Mouse (Mus musculus): ENCODE data around the gene D8Ertd738e. TPM values are rescaled to one million over a fixed set of nuclear protein-coding genes. Genes with fewer than 3 reads are reported as not detected.

The D8Ertd738e gene
- total RNA-seq (2022), result 100 to 1,000 TPM; 165 to 232 (median 189) TPM

DNA sequence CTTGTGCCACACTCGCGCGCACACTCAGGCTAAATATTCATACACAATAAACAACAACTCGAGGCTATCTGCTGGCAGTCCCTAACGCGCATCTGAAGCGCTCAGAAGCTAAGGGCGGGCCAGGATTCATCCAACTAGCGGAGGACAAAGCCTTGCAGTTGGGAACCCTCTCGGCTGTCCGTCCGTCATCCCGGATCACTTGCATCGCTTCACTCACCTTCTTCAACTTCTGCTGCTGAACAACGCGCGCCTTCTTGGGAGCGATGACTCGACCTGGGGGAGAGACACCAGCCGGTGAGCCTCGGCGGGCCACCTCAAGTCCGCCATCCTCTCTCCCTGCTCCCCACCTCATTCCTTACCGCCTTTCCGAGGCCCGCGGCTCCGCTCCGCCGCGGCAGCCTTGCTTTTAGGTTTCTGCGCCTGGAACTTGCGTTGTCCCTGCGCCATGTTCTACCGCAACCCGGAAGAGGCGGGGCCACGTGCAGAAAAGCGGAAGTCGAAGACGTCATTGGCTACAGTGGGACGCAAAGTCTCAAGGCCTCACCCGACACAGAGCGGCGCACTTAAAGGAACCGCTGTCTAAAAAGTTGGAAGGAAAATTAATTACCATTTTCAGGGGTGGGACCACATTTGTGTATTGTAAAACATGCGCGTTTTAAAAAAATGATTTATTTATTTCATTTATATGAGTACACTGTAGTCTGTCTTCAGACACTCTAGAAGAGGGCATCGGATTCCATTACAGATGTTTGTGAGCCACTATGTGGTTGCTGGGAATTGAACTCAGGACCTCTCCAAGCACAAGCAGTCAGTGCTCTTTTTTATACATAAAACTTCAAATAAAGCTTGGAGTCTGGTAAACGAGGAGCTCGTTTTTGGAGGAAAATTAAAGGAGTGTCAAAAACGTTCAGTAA, at the start of gene D8Ertd738e:
D8Ertd738e (minus strand) TSS at position 463 of the 914 bp plus-strand sequence.
- peak; percentile 90 for DNase-seq (ENCODE audit: low spot score)

GRCm38 (mm10) chr8:84297029-84297785, 47.7 kb upstream of the D8Ertd738e start:
- no peak for DNase-seq (ENCODE audit: low spot score)

DNA sequence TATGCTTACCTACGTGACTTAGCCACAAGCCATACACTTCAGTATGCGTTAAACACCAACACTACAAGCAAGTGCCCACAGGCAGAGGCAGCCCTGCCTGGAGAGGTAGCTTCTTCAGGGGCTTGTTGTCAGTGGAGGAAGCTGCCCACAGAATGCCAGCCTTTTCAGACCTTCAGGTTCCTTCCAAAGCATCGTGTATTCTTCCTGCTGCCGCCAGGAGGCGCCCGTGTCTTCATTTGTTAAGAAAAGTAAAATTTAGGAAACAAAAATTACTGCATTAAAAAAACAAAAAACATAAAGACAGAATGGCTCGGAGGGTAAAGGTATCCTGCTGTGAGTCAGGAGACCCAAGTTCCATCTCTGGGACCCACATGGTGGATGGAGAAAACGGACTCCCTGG, 42.2 kb upstream of the D8Ertd738e start:
- DNase-seq (ENCODE audit: low spot score), result peak; percentile 22

DNA sequence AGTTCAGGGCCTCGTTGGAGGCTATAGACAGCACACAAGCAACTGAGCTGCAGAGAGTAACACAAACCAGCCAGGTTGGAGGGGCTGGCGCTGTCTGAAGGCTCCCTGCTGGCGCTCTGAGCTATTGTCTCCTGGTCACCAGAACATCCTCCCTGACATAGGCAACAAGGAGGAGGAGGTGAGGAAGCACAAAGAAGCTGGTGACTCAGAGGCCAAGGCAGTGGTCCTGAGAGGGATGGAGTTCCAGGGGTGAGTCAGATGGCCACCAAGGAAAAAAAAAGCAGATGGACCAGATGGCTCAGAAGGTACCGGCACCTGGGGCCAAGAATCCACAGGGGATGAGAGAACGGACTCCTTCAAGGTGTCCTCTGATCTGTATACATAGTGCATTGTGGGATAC, 41.6 kb upstream of the D8Ertd738e start:
- no peak for DNase-seq (ENCODE audit: low spot score)

DNA sequence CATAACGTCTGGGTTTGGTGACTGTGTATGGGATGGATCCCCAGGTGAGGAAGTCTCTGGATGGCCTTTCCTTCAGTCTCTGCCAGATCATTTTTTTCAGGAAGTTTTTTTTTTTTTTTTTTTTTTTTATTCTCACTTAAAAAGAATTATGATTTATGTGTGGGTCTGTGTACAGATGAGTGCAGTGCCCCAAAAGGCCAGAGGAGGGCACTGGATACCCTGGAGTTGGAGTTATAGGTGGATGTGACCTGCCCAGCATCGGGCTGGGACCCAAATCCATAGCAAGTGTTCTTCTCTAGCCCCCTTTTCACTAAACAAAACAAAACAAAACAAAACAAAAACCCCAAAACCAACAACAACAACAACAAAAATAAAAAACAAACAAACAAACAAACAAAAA, 39.4 kb upstream of the D8Ertd738e start:
- DNase-seq (ENCODE audit: low spot score), result no peak

- DNase-seq (ENCODE audit: low spot score), result peak; percentile 44
Observed at GRCm38 (mm10) chr8:84285665-84286064, 36.1 kb upstream of the D8Ertd738e start.

GRCm38 (mm10) chr8:84284608-84285063, 35.1 kb upstream of the D8Ertd738e start:
- DNase-seq (ENCODE audit: low spot score), result peak; percentile 31

- DNase-seq (ENCODE audit: low spot score), result no peak
Observed at GRCm38 (mm10) chr8:84280777-84281176, 31.3 kb upstream of the D8Ertd738e start.

GRCm38 (mm10) chr8:84276447-84276846, 26.9 kb upstream of the D8Ertd738e start:
- DNase-seq (ENCODE audit: low spot score), result no peak

DNA sequence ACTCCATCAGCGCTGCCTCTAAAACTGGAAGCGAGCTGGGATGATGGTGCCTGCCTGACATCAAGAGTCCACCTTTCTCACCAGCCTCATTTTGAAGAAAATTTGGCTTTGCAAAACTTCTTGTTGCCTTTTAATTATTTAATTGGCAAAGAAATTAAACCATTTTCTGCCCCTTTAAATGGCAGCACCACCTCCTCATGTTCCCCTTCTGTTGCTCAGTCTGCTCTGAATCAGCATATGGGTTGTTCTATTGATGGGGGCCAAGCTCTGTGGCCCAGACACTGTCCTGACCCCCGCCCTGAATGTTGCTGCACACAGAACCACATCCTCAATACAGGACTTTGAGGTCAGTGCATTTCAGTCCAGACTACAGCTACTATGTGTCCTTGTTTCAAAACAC, 24.4 kb upstream of the D8Ertd738e start:
- no peak for DNase-seq (ENCODE audit: low spot score)

DNA sequence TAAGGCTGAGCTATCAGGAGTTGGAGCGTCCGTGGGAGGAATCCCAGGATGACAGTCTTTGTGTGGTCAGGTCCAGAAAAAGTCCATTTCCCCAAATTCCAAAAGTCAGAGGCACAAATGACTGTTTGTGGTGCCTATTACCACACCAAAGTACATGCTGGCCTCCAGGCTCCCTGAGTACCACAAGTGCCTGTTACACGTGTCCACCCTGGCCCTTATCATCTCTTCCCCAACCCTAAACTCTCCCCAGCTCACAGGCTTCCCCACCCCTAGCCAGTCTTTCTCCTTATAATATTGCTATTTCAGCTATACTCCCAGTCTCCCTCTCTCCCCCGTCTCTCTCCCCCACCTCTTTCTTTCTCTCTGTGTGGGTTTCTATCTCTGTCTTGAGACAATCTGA, 22.8 kb upstream of the D8Ertd738e start:
- no peak for DNase-seq (ENCODE audit: low spot score)

DNA sequence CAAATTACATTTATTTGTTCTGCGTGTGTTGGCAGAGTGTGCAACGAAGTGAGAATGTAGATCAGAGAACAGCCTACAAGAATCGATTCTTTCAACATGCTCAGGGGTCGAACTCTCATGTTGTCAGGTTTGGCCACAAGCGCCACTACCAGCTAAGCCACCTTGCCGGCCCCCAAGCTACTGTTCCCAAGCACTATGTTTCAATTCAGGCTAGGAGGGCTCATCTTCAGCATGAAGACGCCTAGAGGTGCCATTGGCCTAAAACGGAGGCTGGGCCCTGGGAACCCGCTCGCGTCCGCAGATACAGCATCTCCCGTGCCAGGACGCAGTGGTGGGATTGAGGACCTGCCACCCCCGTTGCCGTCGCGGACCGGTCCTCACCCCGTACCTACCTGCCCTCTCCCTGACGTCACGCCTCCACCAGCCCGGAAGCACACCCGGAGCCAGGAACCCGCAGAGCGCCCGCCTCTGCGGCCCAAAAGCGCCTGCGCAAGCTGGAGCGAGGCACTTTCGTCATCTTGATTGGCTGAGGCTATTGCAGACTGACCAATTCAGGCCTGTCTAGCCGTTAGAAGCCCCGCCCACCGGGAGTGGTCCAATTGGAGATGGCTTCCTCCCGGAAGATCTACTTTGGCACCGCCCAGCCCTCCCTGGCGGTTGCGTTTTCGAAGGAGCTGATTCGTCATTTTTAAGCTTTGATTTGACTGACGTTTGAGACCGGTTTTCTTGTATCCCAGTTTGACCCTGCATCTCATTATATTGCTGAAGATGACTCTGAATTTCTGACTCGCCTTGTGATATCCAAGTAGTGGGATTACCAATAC, 20.6 kb upstream of the D8Ertd738e start, which contains the start of gene Ccdc130:
Ccdc130 (minus strand) TSS at position 431 of the 824 bp plus-strand sequence.
- peak; percentile 99 for DNase-seq (ENCODE audit: low spot score)

- DNase-seq (ENCODE audit: low spot score), result no peak
Observed at GRCm38 (mm10) chr8:84261098-84261497, 11.6 kb upstream of the D8Ertd738e start.

DNA sequence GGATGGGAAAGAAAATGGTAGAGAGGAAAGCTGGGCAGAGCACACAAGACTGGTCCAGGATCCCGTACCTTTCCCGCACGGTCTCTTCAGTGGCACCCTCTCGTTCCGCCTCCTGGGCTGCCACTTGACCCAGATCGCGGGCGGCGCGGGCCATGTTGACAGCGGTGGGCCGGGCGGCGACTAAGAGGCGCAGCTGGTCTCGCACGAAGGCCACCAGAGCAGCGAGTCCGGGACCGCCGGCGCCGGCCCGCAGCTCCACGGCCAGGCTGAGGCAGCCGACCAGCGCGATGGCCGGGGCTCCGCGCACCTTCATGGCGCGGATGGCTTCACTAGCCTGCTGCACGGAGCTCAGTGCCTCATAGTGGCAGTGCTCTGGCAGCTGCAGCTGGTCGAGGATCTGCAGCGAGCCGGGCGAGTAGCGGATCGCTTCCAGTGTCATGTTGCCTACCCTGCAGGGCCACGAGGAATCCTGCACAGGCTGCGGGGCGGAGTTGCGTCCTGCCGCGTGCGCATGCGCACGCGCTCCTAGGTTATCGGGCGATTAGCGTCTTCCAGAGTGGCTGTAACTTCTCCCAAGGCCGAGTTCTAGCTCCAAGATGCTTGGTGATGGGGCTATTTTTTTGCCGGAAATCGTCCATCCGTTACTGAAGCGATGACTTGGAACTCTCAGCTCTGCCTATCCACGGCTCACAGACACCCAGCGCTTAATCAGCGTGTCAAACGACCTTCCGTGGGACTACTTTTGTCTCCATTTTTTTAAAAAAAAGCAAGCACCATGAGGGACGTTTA, 7.5 kb upstream of the D8Ertd738e start, which contains the start of gene Mri1:
Mri1 (minus strand) TSS at position 505 of the 789 bp plus-strand sequence.
- DNase-seq (ENCODE audit: low spot score), result peak; percentile 75

GRCm38 (mm10) chr8:84256458-84256821, 6.9 kb upstream of the D8Ertd738e start:
- no peak for DNase-seq (ENCODE audit: low spot score)

DNA sequence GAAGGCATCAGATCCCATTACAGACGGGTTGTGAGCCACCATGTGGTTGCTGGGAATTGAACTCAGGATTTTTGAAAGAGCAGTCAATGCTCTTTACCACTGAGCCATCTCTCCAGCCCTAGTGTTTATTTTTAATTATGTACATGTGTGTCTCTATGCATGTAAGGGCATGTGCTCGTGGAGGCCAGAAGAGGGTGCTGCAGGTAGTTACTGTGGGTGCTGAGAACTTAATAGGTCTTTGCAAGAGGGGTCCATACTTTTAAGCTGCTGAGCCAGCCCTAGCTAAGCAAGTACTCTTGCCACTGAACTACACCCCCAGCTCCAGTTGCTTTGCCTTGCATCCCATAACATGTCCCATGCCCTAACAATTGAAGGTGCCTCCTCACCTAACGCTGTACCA, 6.3 kb upstream of the D8Ertd738e start:
- DNase-seq (ENCODE audit: low spot score), result no peak

DNA sequence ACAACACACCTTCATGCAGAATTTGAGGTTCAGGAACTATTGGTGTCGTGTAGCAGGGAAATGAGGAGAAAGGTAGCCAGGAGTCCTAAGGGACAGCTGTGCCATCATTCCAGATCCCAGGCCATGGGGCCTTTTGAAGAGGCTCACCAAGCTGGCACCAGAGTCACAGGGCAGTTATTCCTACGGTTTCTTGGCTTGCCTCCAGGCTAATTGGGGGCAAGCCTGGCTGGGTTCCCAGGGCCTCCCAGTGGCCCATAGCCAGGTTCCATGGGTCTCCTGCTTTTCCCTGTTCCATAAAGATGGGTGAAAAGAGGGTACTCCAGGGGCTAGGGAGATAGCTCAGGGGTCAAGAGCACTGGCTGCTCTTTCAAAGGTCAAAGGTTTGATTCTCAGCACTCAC, 7.7 kb downstream of the D8Ertd738e start:
- no peak for DNase-seq (ENCODE audit: low spot score)

- DNase-seq (ENCODE audit: low spot score), result no peak
Observed at GRCm38 (mm10) chr8:84241167-84241566, 8.4 kb downstream of the D8Ertd738e start.

- no peak for DNase-seq (ENCODE audit: low spot score)
Observed at GRCm38 (mm10) chr8:84237542-84238229, 11.8 kb downstream of the D8Ertd738e start.

DNA sequence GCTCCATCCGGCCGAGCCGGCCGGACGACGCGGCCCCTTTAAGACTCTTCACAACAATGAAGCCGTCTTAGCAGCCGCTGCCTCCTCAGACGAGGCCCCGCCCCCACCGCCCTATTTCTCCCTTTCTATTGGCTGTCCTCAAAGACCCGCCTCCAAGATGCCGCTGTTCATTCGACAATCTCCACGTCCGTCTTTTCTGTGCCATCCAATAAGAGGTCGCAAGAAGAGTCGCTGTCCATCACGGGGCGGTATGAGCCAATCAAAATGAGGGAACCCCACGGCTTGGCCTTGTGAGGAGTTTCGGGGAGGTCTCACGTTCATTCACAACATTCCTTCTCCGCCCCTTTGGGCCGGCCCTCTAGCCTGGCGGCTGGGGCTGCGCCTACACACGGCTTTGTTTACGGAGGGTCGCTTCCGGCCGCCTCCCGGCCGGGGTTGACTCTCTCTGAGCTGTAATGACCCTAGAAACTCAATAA, 12.5 kb downstream of the D8Ertd738e start, which contains the start of gene Zswim4:
Zswim4 (minus strand) TSS at position 58 of the 476 bp plus-strand sequence.
- peak; percentile 100 for DNase-seq (ENCODE audit: low spot score)
